ENCODE assay signal across 11 mouse cellular contexts in genomic region chr2:3144291-3144690, GRCm38 (mm10).
"Had no signal": no experiment of that assay in that cellular context is flagged by ENCODE, and none has a peak within 500 bp of the region (broad histone marks: within the 10 kb centered on the region; RNA-seq: fewer than 3 reads in every experiment).

No protein-coding gene starts in this region.

- H3K27ac ChIP-seq: kidney, postnatal 0 days; limb, embryonic 13.5 days; liver, embryonic 14.5 days; midbrain, embryonic 13.5 days had no signal

- DNase-seq: kidney, adult 8-10 months; kidney, postnatal 36 days; left cerebral cortex, postnatal 4 days; lung, adult 18-20 months; retina, postnatal 1 day; right cerebral cortex, postnatal 14 days; thymus, postnatal 4 days had no signal

- H3K4me2 ChIP-seq: limb, embryonic 13.5 days; midbrain, embryonic 13.5 days had no signal

- H3K27me3 ChIP-seq: limb, embryonic 13.5 days; midbrain, embryonic 13.5 days had no signal

- H3K4me3 ChIP-seq: limb, embryonic 13.5 days; midbrain, embryonic 13.5 days had no signal

- ATAC-seq: midbrain, embryonic 13.5 days had no signal

- H3K9me3 ChIP-seq: limb, embryonic 13.5 days; midbrain, embryonic 13.5 days had no signal

- H3K9ac ChIP-seq: limb, embryonic 13.5 days; liver, embryonic 14.5 days; midbrain, embryonic 13.5 days had no signal
